Mouse (Mus musculus) kidney, adult 11 months (tissue): ENCODE results near the gene Hsd17b6.
A peak's percentile ranks its signal among the peaks of the same experiment; 100 is the strongest.

Source experiments
- DNase-seq: peaks from one replicate; pipeline ENCODE4 v3.0.0; 2022

The Hsd17b6 gene

GRCm38 (mm10) chr10:128004918-128005317 lies 2.5 kb downstream of the Hsd17b6 start:
- no peak for DNase-seq

GRCm38 (mm10) chr10:128003281-128003801 lies 4.1 kb downstream of the Hsd17b6 start:
- DNase-seq: no peak

- DNase-seq: no peak
Observed at GRCm38 (mm10) chr10:127998260-127998659, 9.2 kb downstream of the Hsd17b6 start.

GRCm38 (mm10) chr10:127996690-127997089 lies 10.7 kb downstream of the Hsd17b6 start:
- DNase-seq: no peak

- no peak for DNase-seq
Observed at GRCm38 (mm10) chr10:127985601-127986000, 21.8 kb downstream of the Hsd17b6 start.

- no peak for DNase-seq
Observed at GRCm38 (mm10) chr10:127984650-127985049, 22.8 kb downstream of the Hsd17b6 start.

- DNase-seq: no peak
Observed at GRCm38 (mm10) chr10:127975503-127975902, 31.9 kb downstream of the Hsd17b6 start.

GRCm38 (mm10) chr10:127974062-127974461 lies 33.3 kb downstream of the Hsd17b6 start:
- DNase-seq: no peak

- DNase-seq: no peak
Observed at GRCm38 (mm10) chr10:127971135-127971534, 36.3 kb downstream of the Hsd17b6 start.

- no peak for DNase-seq
Observed at GRCm38 (mm10) chr10:127970359-127970831, 37.0 kb downstream of the Hsd17b6 start.

GRCm38 (mm10) chr10:127969820-127970219 lies 37.6 kb downstream of the Hsd17b6 start:
- DNase-seq: no peak

- DNase-seq: peak; percentile 44
Observed at GRCm38 (mm10) chr10:127966506-127966905, 40.9 kb downstream of the Hsd17b6 start.

- no peak for DNase-seq
Observed at GRCm38 (mm10) chr10:127964004-127964403, 43.4 kb downstream of the Hsd17b6 start.

GRCm38 (mm10) chr10:127962451-127962850 lies 45.0 kb downstream of the Hsd17b6 start:
- no peak for DNase-seq

GRCm38 (mm10) chr10:127959161-127959679 lies 48.2 kb downstream of the Hsd17b6 start:
- DNase-seq: no peak

- peak; percentile 41 for DNase-seq
Observed at GRCm38 (mm10) chr10:127956168-127956816, 51.1 kb downstream of the Hsd17b6 start.

GRCm38 (mm10) chr10:127955034-127955433 lies 52.4 kb downstream of the Hsd17b6 start:
- no peak for DNase-seq

GRCm38 (mm10) chr10:127951821-127952220 lies 55.6 kb downstream of the Hsd17b6 start:
- DNase-seq: peak; percentile 8

- no peak for DNase-seq
Observed at GRCm38 (mm10) chr10:127951390-127951789, 56.0 kb downstream of the Hsd17b6 start.

GRCm38 (mm10) chr10:127949596-127950130 lies 57.7 kb downstream of the Hsd17b6 start:
- peak; percentile 49 for DNase-seq

- peak; percentile 32 for DNase-seq
Observed at GRCm38 (mm10) chr10:127945432-127946064, 61.9 kb downstream of the Hsd17b6 start.
